Mouse (Mus musculus): ENCODE data around the gene Ctsl.

Ctsl gene

GRCm38 (mm10) chr13:64370173-64370940 is at the start of gene Ctsl:
TSS of gene Ctsl (minus strand) at chr13:64370890.
- DNase-seq (ENCODE audit: low spot score): peak; percentile 95

DNA sequence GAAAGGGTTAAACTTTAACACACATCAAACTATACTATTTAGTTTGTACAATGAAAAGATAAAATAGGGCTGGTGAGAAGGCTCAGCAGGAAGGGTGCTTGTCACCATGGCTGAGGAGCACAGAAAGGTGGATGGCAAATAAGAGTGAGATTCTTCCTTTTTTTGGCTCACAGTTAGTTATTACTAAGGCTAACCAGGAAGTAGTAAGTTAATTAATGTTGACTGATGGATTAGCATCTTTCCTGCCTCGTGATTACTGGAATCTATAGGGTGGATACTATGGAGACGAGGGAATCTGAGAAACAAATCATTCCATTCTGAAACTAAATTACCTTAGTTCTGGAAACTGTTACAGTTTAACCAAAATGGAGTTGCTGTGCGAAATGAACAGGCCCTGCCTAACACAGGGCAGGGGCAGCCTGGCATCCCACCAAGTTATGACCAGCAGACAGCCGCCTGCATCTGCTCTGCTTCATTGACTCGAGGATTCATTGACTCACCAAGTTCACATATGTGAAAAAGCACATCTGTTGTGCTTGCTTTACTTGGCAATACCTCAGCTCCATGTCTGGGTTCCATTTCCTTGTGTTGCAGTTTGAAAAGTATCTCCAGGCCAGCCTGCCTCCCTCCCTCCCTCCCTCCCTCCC is 46.4 kb upstream of the Ctsl start:
- DNase-seq (ENCODE audit: low spot score): no peak

DNA sequence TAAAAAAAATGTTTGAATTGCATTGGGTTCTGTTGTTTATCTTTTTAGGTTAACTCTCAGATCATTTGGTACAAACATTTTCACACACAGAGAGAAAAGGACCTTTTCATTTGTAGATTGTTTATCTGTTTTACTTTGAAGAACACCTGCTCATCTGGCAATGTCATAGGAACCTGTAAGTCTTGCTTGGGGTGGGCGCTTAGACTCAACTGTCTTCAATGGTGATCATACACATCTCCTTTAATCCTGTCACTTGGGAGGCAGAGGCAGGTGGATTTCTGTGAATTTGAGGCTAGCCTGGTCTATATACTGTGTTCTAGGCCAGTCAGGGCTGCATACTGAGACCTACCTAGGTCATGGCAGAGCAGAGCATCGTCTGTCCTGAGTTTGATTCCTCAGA is 45.0 kb upstream of the Ctsl start:
- no peak for DNase-seq (ENCODE audit: low spot score)

- no peak for DNase-seq (ENCODE audit: low spot score)
Measured at GRCm38 (mm10) chr13:64412752-64413257, 42.1 kb upstream of the Ctsl start.

DNA sequence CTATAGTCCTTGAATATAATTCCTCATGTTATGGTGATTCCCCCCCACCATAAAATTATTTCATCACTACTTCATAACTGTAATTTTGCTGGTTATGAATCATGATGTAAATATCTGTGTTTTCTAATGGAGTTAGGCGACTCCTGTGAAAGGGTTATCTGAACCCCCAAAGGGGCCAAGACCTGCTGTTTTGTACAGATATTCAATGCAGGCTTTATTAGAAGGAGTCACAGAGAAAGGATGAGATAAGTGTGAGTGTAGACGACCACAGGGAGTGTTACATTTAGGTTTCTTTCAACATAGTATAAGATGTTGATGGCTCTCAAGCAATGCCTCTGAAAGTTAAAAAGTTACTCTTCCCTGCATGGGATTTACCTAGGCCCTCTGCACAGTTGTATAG is 40.6 kb upstream of the Ctsl start:
- no peak for DNase-seq (ENCODE audit: low spot score)

DNA sequence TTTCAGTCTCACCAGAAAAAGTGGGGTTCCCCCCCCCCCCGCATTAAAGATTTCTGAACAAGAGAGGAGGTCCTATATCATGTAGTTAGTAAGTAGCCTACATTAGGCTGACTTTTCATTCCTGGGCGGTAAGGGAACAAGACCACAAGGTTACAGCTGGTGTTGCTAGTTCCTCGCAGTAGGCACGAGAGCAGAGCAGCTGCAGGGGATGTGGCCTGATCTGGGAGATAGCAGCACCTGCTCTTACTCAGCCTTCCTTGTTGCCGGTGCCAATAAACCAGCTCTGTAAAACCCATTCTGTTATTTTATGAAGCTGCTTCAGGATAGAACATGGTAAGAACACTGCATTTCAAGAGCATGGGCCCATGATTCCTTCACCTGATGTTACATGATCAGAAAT is 39.9 kb upstream of the Ctsl start:
- no peak for DNase-seq (ENCODE audit: low spot score)

DNA sequence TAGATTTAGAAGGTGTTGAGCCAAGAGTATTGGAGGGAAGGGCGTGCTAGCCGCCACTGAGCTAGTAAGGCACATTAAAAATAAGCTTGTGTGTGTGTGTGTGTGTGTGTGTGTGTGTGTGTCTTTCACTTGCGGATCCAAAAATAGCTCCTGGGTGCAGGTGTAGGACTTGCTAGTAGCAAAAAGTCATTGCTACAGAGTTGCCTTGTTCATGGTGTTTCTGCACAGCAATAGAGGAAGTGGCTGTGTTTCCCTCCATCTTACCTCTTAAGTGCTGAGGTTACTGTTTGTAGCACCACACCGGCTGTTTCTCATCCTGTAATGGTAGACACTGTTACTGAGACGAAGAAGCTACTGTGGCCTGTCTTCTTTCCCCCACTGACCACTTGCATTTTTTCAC is 37.3 kb upstream of the Ctsl start:
- DNase-seq (ENCODE audit: low spot score): no peak

GRCm38 (mm10) chr13:64405550-64405949 is 34.9 kb upstream of the Ctsl start:
- DNase-seq (ENCODE audit: low spot score): no peak

DNA sequence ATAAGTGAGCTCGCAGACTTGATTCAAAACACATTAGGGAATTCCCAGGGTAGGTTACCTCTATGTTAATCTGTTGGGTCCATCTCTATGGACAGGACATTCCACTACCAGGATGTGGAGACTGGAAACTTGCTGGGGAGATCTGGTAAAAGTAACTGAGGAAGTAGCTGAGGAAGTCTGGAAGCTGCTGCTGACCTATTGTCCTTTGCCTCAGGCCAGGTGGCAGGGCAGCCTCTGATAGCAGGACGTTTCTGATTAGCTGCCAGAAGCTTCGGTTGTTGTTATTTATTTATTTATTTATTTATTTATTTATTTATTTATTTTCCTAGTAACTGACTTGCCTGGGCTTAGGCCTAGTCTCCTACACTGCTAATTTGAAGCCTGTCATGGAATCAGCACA is 32.8 kb upstream of the Ctsl start:
- no peak for DNase-seq (ENCODE audit: low spot score)

DNA sequence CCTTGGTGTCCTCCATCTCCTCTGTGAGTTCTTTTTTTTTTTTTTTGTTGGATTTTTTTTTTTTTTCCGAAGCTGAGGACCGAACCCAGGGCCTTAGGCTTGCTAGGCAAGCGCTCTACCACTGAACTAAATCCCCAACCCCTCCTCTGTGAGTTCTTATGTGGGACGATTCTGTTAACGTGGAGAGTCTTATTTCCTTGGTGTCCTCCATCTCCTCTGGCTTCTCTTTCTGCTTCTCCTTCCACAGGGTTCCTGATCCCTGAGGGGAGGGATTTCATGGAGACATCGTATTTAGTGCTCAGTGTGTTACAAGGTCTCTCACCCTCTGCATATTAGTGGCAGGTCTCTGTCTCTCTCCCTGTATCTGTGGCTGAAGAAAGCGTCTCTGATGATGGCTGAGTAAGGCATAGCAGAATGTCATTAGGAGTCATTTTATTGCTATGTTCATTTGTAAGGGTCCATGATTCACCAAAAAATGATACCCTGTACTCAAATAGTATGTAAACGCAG is 32.3 kb upstream of the Ctsl start:
- no peak for DNase-seq (ENCODE audit: low spot score)

- peak; percentile 27 for DNase-seq (ENCODE audit: low spot score)
Measured at GRCm38 (mm10) chr13:64402504-64402949, 31.8 kb upstream of the Ctsl start.

DNA sequence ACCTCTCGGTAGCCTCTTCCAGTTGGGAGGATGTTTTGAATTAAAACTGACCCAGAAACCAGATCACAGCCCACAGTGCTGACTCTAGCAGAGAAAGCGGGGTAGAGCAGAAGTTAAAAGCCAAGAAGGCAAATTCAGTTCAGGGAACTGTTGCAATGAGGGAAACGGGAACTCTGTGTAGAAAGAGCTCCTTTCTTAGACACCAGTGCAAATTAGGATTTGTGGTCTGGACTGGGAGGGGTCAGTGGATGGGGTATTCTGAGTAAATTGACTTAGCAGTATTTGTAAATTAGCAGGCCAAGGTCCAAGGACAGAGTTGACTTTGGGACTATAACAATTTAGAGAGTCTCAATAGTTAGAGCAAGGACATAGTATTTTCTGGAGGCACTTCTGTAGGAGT is 31.3 kb upstream of the Ctsl start:
- DNase-seq (ENCODE audit: low spot score): no peak

- no peak for DNase-seq (ENCODE audit: low spot score)
Measured at GRCm38 (mm10) chr13:64400801-64401361, 30.2 kb upstream of the Ctsl start.

GRCm38 (mm10) chr13:64399906-64400305 is 29.2 kb upstream of the Ctsl start:
- no peak for DNase-seq (ENCODE audit: low spot score)

- DNase-seq (ENCODE audit: low spot score): no peak
Measured at GRCm38 (mm10) chr13:64398065-64398464, 27.4 kb upstream of the Ctsl start.

DNA sequence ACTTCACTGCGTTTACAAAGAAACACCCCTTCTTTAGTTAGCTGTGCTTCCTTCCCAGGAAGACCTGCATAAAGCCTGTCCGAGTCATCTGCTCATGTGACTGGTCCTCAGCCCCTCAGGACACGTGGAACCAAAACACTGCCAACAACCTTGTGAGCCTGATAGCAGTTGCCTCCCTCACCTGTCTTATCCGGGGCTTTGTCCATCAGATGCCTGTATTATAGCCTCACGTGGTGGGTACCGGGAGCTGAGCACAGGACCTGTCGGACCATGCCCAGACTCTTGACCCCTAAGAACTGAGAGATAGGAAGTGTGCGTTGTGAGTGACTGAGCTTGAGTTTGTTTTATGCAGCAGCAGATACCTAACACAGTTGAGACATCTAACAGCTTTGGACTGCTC is 26.3 kb upstream of the Ctsl start:
- no peak for DNase-seq (ENCODE audit: low spot score)

DNA sequence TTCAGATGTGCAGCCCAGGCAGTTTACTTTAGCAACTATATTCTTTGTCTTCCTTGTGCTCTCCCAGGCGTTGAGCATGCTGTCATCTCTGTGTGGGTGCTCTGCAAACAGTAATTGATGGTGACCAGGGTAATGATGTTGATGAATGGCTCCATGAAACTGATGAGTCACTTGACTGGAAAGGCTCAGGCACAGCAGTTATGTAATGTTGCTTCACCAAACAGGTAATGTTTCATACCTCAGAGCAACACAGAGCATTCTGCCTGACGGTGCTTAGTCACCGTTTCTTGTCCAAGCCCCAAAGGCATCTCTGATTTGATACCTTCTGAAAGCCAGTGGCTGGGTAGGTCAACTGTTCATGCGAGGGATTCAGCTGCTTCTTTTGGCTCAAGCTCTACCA is 17.7 kb upstream of the Ctsl start:
- DNase-seq (ENCODE audit: low spot score): no peak

GRCm38 (mm10) chr13:64386048-64386447 is 15.4 kb upstream of the Ctsl start:
- DNase-seq (ENCODE audit: low spot score): no peak

GRCm38 (mm10) chr13:64384937-64385336 is 14.2 kb upstream of the Ctsl start:
- DNase-seq (ENCODE audit: low spot score): no peak

- no peak for DNase-seq (ENCODE audit: low spot score)
Measured at GRCm38 (mm10) chr13:64380251-64380650, 9.6 kb upstream of the Ctsl start.

DNA sequence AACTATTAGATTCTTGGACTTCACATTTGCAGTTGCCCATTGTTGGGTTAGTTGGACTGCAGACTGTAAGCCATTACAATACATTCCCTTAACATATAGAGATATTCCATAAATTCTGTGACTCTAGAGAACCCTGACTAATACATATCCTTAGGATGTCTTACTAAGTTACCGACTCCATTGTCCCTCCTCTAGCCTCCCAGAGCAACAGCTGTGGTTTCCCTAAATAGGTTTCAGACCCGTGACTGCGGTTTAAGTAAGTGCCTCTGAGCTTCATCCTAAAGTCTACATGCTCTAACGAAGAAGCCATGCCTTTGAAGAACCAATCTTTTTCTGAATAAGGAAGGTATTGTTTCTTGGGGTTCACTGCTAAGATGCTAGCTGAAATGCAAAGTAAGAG is 7.9 kb upstream of the Ctsl start:
- no peak for DNase-seq (ENCODE audit: low spot score)

- DNase-seq (ENCODE audit: low spot score): no peak
Measured at GRCm38 (mm10) chr13:64376472-64376871, 5.8 kb upstream of the Ctsl start.

DNA sequence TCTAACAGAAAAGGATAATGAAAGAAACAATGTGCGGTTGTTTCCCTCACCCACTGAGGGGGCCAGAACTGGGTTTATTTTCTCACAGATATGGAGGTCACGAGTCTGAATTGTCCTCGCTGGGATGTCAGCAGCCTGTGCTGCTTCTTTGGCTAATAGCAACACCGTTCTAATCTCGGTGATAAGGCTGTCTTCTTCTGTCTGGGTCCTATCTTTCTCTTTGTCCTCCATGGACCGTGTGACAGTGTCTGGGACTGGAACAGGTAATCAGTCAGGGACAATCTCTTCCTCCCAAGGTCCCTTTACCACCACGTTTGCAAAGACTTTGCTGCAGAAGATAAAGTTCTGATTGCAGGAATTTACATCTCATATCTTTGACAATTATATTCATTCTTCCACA is 4.5 kb upstream of the Ctsl start:
- DNase-seq (ENCODE audit: low spot score): no peak

Measured in retina, embryonic 14.5 days (tissue).